Mouse (Mus musculus) C3H10T1/2 (cell line): ENCODE data around the gene Prmt6. TPM values are rescaled to one million over a fixed set of nuclear protein-coding genes. Genes with fewer than 3 reads are reported as not detected.

Experiments used
- polyA plus RNA-seq, 2 experiments: library from polyadenylated mRNA; unstranded; fragments of >200 nt; fragmentation: generic; extraction: Trizol; gene quantifications; one replicate each; pipeline ENCODE4 v1.2.1; 2012; ENCODE audit warnings: missing spikeins in 2 of 2

The Prmt6 gene
- polyA plus RNA-seq, result 1 to 10 TPM; 5.0 to 8.4 TPM

DNA sequence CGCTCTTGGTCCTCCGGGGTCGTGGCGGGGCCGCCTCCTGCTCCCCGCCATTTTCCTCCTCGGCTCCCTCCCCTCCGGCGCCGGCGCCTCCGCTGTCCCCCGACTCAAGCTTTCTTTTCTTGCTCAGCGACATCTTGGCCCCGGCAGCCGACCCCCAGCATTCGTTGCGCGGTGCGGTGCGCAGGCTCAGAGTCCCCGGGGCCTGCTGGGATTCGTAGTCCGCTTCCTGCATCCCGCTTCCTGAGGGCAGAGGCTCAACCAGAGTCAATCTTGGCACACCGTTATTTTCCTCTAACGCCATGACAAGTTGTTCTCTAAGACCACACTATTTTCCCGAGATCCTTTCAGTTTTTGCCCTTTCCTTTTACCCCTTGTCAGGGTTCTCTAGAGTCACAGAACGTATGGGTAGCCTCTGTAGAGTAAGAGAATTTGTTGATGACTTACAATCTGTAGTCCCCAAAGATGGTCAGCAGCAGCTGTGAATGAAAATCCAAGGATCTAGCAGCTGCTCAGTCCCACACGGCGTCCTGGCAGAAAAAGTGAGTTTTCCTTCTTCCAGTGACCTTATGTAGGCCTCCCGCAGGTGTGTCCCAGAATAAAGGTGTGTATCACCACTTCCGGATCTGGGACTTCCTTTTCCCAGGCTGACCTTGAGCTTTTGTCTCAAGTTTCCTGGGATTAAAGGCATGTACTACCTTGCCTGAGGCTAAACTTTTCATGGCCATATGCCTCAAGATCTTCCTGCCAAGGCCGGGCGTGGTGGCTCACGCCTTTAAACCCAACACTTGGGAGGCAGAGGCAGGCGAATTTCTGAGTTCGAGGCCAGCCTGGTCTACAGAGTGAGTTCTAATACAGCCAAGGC is at the start of gene Prmt6:
Gene Prmt6 (minus strand): TSS at position 160 of the 862 bp plus-strand sequence.

Other genes with a start within 250 kb of the Prmt6 start
- gene Ntng1, start 107.0 kb downstream of the Prmt6 start, polyA plus RNA-seq, result under 1 TPM in 1 of 2 experiments, not detected in 1; 0.60 TPM